ENCODE assay signal across 27 mouse cellular contexts in genomic region chr11:89548786-89549185, GRCm38 (mm10).
A peak's percentile ranks its signal among the peaks of the same experiment; 100 is the strongest.
DNase-seq lines count a peak whose midpoint lies in the region; ATAC-seq and TF ChIP-seq lines count a peak whose summit lies in the region.
"Had no signal": no experiment of that assay in that cellular context is flagged by ENCODE, and none has a peak within 500 bp of the region (broad histone marks: within the 10 kb centered on the region; RNA-seq: fewer than 3 reads in every experiment).

No protein-coding gene starts in this region.

- no peak overlapping the region for H3K4me2 ChIP-seq in heart, embryonic 11.5 days
- no peak overlapping the region for H3K4me2 ChIP-seq in CH12.LX (ENCODE audit: insufficient read depth, low read depth, poor library complexity, severe bottlenecking)
- H3K4me2 ChIP-seq: embryonic facial prominence, embryonic 12.5 days; embryonic facial prominence, embryonic 15.5 days; forebrain, embryonic 12.5 days; heart, embryonic 12.5 days; heart, embryonic 15.5 days; hindbrain, embryonic 14.5 days; kidney, embryonic 15.5 days had no signal

- TF ChIP-seq RAD21 in CH12.LX (IDR thresholded peaks at IDR 0.05; ENCODE audit: low read depth, low read length), result no peak; the same call in 1 of the 2 replicates

- no peak for ATAC-seq in heart, embryonic 11.5 days (replicated peaks; ENCODE audit: insufficient number of reproducible peaks, low FRiP score, low TSS enrichment)
- ATAC-seq: CD4-positive, CD25-positive, alpha-beta regulatory T cell, adult 4 months; intestine, postnatal 0 days had no signal

- no peak for TF ChIP-seq EP300 in CH12.LX (IDR thresholded peaks at IDR 0.05; ENCODE audit: low read length)

- no peaks in the 10 kb centered on the region for H3K27me3 ChIP-seq in heart, embryonic 11.5 days (ENCODE audit: control insufficient read depth, insufficient read depth, low read length)
- no peaks in the 10 kb centered on the region for H3K27me3 ChIP-seq in CH12.LX (replicated peaks)
- H3K27me3 ChIP-seq: embryonic facial prominence, embryonic 12.5 days; embryonic facial prominence, embryonic 15.5 days; forebrain, embryonic 12.5 days; heart, embryonic 12.5 days had no signal

- no peaks in the 10 kb centered on the region for H3K9me3 ChIP-seq in heart, embryonic 11.5 days (replicated peaks; ENCODE audit: control insufficient read depth, low read length)
- H3K9me3 ChIP-seq in CH12.LX (replicated peaks; ENCODE audit: low read length), result no peaks in the 10 kb centered on the region
- H3K9me3 ChIP-seq: embryonic facial prominence, embryonic 12.5 days; embryonic facial prominence, embryonic 15.5 days; forebrain, embryonic 12.5 days; heart, embryonic 12.5 days; heart, embryonic 15.5 days; hindbrain, embryonic 10.5 days; kidney, embryonic 15.5 days had no signal

- 39% methylated on average over 4 of the region's 4 CpGs for WGBS in heart, embryonic 11.5 days (ENCODE audit: insufficient replicate concordance)

- in situ Hi-C loops in CH12.LX (cut with MboI; ENCODE audit: low pct_ligation_motif_present, low pct_unique_long_range_greater_than_20kb, low sequenced_read_pairs), result loop anchor here (10.0 to 25.0 kb wide), 2 partner anchors 176 to 614 kb away; no protein-coding TSS in a partner anchor

- H3K4me3 ChIP-seq in heart, embryonic 11.5 days (ENCODE audit: low read depth, low read length), result no peak overlapping the region
- no peak overlapping the region for H3K4me3 ChIP-seq in CH12.LX (replicated peaks in 1 of 3; ENCODE audit: low read depth in 2 of 3, low read length in 2 of 3, poor library complexity in 1 of 3)
- H3K4me3 ChIP-seq: embryonic facial prominence, embryonic 12.5 days; embryonic facial prominence, embryonic 15.5 days; forebrain, embryonic 12.5 days; heart, embryonic 12.5 days; heart, embryonic 15.5 days; hindbrain, embryonic 10.5 days; kidney, embryonic 15.5 days had no signal

- H3K4me1 ChIP-seq in heart, embryonic 11.5 days (ENCODE audit: control insufficient read depth, insufficient read depth, low read length), result peaks cover 5% of the 10 kb centered on the region; the same call in 1 of the 2 replicates
- peaks cover 0 to 9% of the 10 kb centered on the region in 2 experiments; a peak in 2 of 4 replicates for H3K4me1 ChIP-seq in CH12.LX (ENCODE audit: control insufficient read depth in 1 of 2, insufficient read depth in 2 of 2)

- H3K27ac ChIP-seq in heart, embryonic 11.5 days (ENCODE audit: low read depth, low read length), result no peak overlapping the region
- H3K27ac ChIP-seq in CH12.LX (ENCODE audit: insufficient read depth, low read depth), result no peak overlapping the region
- H3K27ac ChIP-seq: embryonic facial prominence, embryonic 12.5 days; embryonic facial prominence, embryonic 15.5 days; forebrain, embryonic 12.5 days; heart, embryonic 15.5 days; hindbrain, embryonic 10.5 days; hindbrain, embryonic 14.5 days; kidney, embryonic 15.5 days had no signal

- TF ChIP-seq CTCF in CH12.LX (conservative IDR thresholded peaks at IDR 0.05 in 1 of 2, IDR thresholded peaks at IDR 0.05 in 1 of 2; ENCODE audit: low read depth in 2 of 2, low read length in 2 of 2), result 0 out of 4 replicates have a peak, but pooled peaks of 1 of the 2 experiments have one; percentile 3

- no peak overlapping the region for H3K9ac ChIP-seq in heart, embryonic 11.5 days (ENCODE audit: low read depth, low read length)
- no peak overlapping the region for H3K9ac ChIP-seq in CH12.LX (ENCODE audit: insufficient read depth, low read depth)
- H3K9ac ChIP-seq: embryonic facial prominence, embryonic 12.5 days; embryonic facial prominence, embryonic 15.5 days; forebrain, embryonic 12.5 days; heart, embryonic 12.5 days; heart, embryonic 15.5 days; hindbrain, embryonic 14.5 days; kidney, embryonic 15.5 days had no signal

- H3K79me2 ChIP-seq in CH12.LX (replicated peaks; ENCODE audit: control insufficient read depth, extremely low read depth, insufficient read depth, poor library complexity, severe bottlenecking), result no peaks in the 10 kb centered on the region

- peak; percentile 25 for DNase-seq in heart, adult 11 months
- peak; percentile 2 for DNase-seq in CH12.LX (ENCODE audit: extremely low read depth)
- peak; percentile 68 for DNase-seq in ES-CJ7 (ENCODE audit: low read depth, low spot score)
- DNase-seq in ZHBTc4 (ENCODE audit: low read depth, low spot score), result peak; percentile 62
- DNase-seq in adrenal gland, adult 2 months, result no peak
- DNase-seq: adrenal gland, postnatal 14 days; cerebellum, adult 11 months; cerebellum, adult 2 months; cerebellum, adult 9-11 months; cerebellum, postnatal 36 days; gastrocnemius, postnatal 10 days; gastrocnemius, postnatal 36 days; heart, postnatal 10 days; heart, postnatal 36 days; kidney, adult 2 months had no signal

- no peaks in the 10 kb centered on the region for H3K36me3 ChIP-seq in heart, embryonic 11.5 days (ENCODE audit: control insufficient read depth, insufficient read depth, low read length)
- no peaks in the 10 kb centered on the region for H3K36me3 ChIP-seq in CH12.LX (replicated peaks in 1 of 2; ENCODE audit: control insufficient read depth in 1 of 2, insufficient read depth in 1 of 2, low read length in 1 of 2)
- H3K36me3 ChIP-seq: embryonic facial prominence, embryonic 12.5 days; embryonic facial prominence, embryonic 15.5 days; forebrain, embryonic 12.5 days; G1E; heart, embryonic 12.5 days; heart, embryonic 15.5 days; hindbrain, embryonic 10.5 days; kidney, embryonic 15.5 days had no signal

- no peak for TF ChIP-seq POLR2A in CH12.LX (IDR thresholded peaks at IDR 0.05; ENCODE audit: low read depth, low read length)

- dilution Hi-C loops in CH12.LX (cut with MboI; ENCODE audit: extremely low pct_ligation_motif_present, extremely low pct_unique_long_range_greater_than_20kb, low sequenced_read_pairs), result no loop called here

TF ChIP-seq in CH12.LX, 34 proteins besides CTCF, POLR2A, EP300 and RAD21:
- TF ChIP-seq SMC3 (IDR thresholded peaks at IDR 0.05; ENCODE audit: low read depth, low read length) (no peak), IRF4 (IDR thresholded peaks at IDR 0.05; ENCODE audit: low read depth, low read length) (no peak), TCF12 (IDR thresholded peaks at IDR 0.05; ENCODE audit: low read depth, low read length) (no peak), ETS1 (conservative IDR thresholded peaks at IDR 0.05; ENCODE audit: low read depth, low read length) (no peak), USF2 (conservative IDR thresholded peaks at IDR 0.05; ENCODE audit: low read depth, low read length) (no peak), KAT2A (IDR thresholded peaks at IDR 0.05; ENCODE audit: insufficient replicate concordance, low read length) (no peak), BHLHE40 (IDR thresholded peaks at IDR 0.05; ENCODE audit: low read depth, low read length) (no peak), CHD1 (IDR thresholded peaks at IDR 0.05; ENCODE audit: low read depth, low read length) (no peak), ZC3H11A (IDR thresholded peaks at IDR 0.05; ENCODE audit: low read depth, low read length) (no peak), UBTF (IDR thresholded peaks at IDR 0.05; ENCODE audit: low read depth, low read length) (no peak), CHD2 (IDR thresholded peaks at IDR 0.05; ENCODE audit: low read length) (no peak), PAX5 (IDR thresholded peaks at IDR 0.05; ENCODE audit: low read length) (no peak), NRF1 (IDR thresholded peaks at IDR 0.05; ENCODE audit: low read depth, low read length) (no peak)
